Mouse (Mus musculus): ENCODE data around the gene Asic1. TPM values are rescaled to one million over a fixed set of nuclear protein-coding genes. Genes with fewer than 3 reads are reported as not detected.
A peak's percentile ranks its signal among the peaks of the same experiment; 100 is the strongest.
"Not testable (repeated sequence)": the region's sequence is repeated elsewhere in the genome, so short reads cannot be mapped to it uniquely, and the experiment has no call there.

The Asic1 gene
- polyA plus RNA-seq, 1 experiment = 0.19 TPM

GRCm38 (mm10) chr15:99698533-99699085, 28.4 kb downstream of the Asic1 start:
- no peak for DNase-seq
- Histone ChIP-seq H3K4me3 (replicated peaks; ENCODE audit: extremely low read depth, low read depth, low read length) (no peak overlapping the region), H3K4me1 (ENCODE audit: control insufficient read depth, insufficient read depth, low read length) (peaks cover 4% of the 10 kb centered on the region; the same call in 1 of the 2 replicates)
- WGBS = 29% methylated on average over 20 of the region's 20 CpGs
- TF ChIP-seq POLR2A (IDR thresholded peaks at IDR 0.05; ENCODE audit: borderline replicate concordance, extremely low read depth, low read depth, low read length) (no peak), CTCF (IDR thresholded peaks at IDR 0.05; ENCODE audit: insufficient read depth, low read length) (no peak)

- no peak overlapping the region for H3K4me3 ChIP-seq (replicated peaks; ENCODE audit: extremely low read depth, low read depth, low read length)
- no peak for TF ChIP-seq CTCF (IDR thresholded peaks at IDR 0.05; ENCODE audit: insufficient read depth, low read length)
- no peak for TF ChIP-seq POLR2A (IDR thresholded peaks at IDR 0.05; ENCODE audit: borderline replicate concordance, extremely low read depth, low read depth, low read length)
- peaks cover 4% of the 10 kb centered on the region; the same call in 1 of the 2 replicates for H3K4me1 ChIP-seq (ENCODE audit: control insufficient read depth, insufficient read depth, low read length)
- WGBS = 86% methylated on average over 10 of the region's 10 CpGs
- no peak for DNase-seq
Observed at GRCm38 (mm10) chr15:99699715-99700114, 29.5 kb downstream of the Asic1 start.

- peaks cover 4% of the 10 kb centered on the region; the same call in 1 of the 2 replicates for H3K4me1 ChIP-seq (ENCODE audit: control insufficient read depth, insufficient read depth, low read length)
- no peak for DNase-seq
- H3K4me3 ChIP-seq (replicated peaks; ENCODE audit: extremely low read depth, low read depth, low read length) = no peak overlapping the region
- TF ChIP-seq CTCF (IDR thresholded peaks at IDR 0.05; ENCODE audit: insufficient read depth, low read length) = no peak
- TF ChIP-seq POLR2A (IDR thresholded peaks at IDR 0.05; ENCODE audit: borderline replicate concordance, extremely low read depth, low read depth, low read length) = no peak
- WGBS = 87% methylated on average over 18 of the region's 18 CpGs
Observed at GRCm38 (mm10) chr15:99700219-99701106, 30.3 kb downstream of the Asic1 start.

- H3K4me3 ChIP-seq (replicated peaks; ENCODE audit: extremely low read depth, low read depth, low read length) = peak overlapping the region; percentile 56
- H3K4me1 ChIP-seq (ENCODE audit: control insufficient read depth, insufficient read depth, low read length); DNase-seq: not testable (repeated sequence)
- 31% methylated on average over 16 of the region's 16 CpGs for WGBS
Observed at GRCm38 (mm10) chr15:99701640-99701998, 31.5 kb downstream of the Asic1 start.

GRCm38 (mm10) chr15:99701999-99702900, 32.1 kb downstream of the Asic1 start, which contains the start of gene Smarcd1:
Gene Smarcd1 (plus strand): TSS chr15:99702129.
- 0 out of 2 replicates have a peak, but pooled peaks have one; percentile 20 for TF ChIP-seq POLR2A (IDR thresholded peaks at IDR 0.05; ENCODE audit: borderline replicate concordance, extremely low read depth, low read depth, low read length)
- peak; percentile 77 for TF ChIP-seq CTCF (IDR thresholded peaks at IDR 0.05; ENCODE audit: insufficient read depth, low read length)
- Histone ChIP-seq H3K4me3 (replicated peaks; ENCODE audit: extremely low read depth, low read depth, low read length) (peak within 1 kb of the TSS; percentile 56), H3K4me1 (ENCODE audit: control insufficient read depth, insufficient read depth, low read length) (peaks cover 4% of the 10 kb centered on the region; the same call in 1 of the 2 replicates)
- WGBS = 2% methylated on average over 70 of the region's 71 CpGs
- peak; percentile 93 for DNase-seq

GRCm38 (mm10) chr15:99703104-99703503, 32.9 kb downstream of the Asic1 start:
- no peak for TF ChIP-seq POLR2A (IDR thresholded peaks at IDR 0.05; ENCODE audit: borderline replicate concordance, extremely low read depth, low read depth, low read length)
- TF ChIP-seq CTCF (IDR thresholded peaks at IDR 0.05; ENCODE audit: insufficient read depth, low read length) = no peak
- WGBS = 68% methylated on average over 9 of the region's 9 CpGs
- DNase-seq = no peak
- Histone ChIP-seq H3K4me1 (ENCODE audit: control insufficient read depth, insufficient read depth, low read length) (peaks cover 4% of the 10 kb centered on the region; the same call in 1 of the 2 replicates), H3K4me3 (replicated peaks; ENCODE audit: extremely low read depth, low read depth, low read length) (no peak overlapping the region)

GRCm38 (mm10) chr15:99703676-99704040, 33.5 kb downstream of the Asic1 start:
- WGBS = 73% methylated on average over 5 of the region's 5 CpGs
- no peak for DNase-seq
- H3K4me3 ChIP-seq (replicated peaks; ENCODE audit: extremely low read depth, low read depth, low read length) = no peak overlapping the region

GRCm38 (mm10) chr15:99704041-99704681, 34.0 kb downstream of the Asic1 start:
- Histone ChIP-seq H3K4me3 (replicated peaks; ENCODE audit: extremely low read depth, low read depth, low read length) (no peak overlapping the region), H3K4me1 (ENCODE audit: control insufficient read depth, insufficient read depth, low read length) (peaks cover 4% of the 10 kb centered on the region; the same call in 1 of the 2 replicates)
- 46% methylated on average over 23 of the region's 23 CpGs for WGBS
- TF ChIP-seq POLR2A (IDR thresholded peaks at IDR 0.05; ENCODE audit: borderline replicate concordance, extremely low read depth, low read depth, low read length) (no peak), CTCF (IDR thresholded peaks at IDR 0.05; ENCODE audit: insufficient read depth, low read length) (no peak)
- DNase-seq = no peak

More at GRCm38 (mm10) chr15:99703676-99704040, 33.5 kb downstream of the Asic1 start:
- peaks cover 4% of the 10 kb centered on the region; the same call in 1 of the 2 replicates for H3K4me1 ChIP-seq (ENCODE audit: control insufficient read depth, insufficient read depth, low read length)
- TF ChIP-seq POLR2A (IDR thresholded peaks at IDR 0.05; ENCODE audit: borderline replicate concordance, extremely low read depth, low read depth, low read length) (no peak), CTCF (IDR thresholded peaks at IDR 0.05; ENCODE audit: insufficient read depth, low read length) (no peak)

Measured in lung, adult 2 months (tissue).